Mouse (Mus musculus) spleen, postnatal 0 days (tissue): ENCODE data around the gene Gm4450. TPM values are rescaled to one million over a fixed set of nuclear protein-coding genes. Genes with fewer than 3 reads are reported as not detected.

Source experiments
- polyA plus RNA-seq: library from polyadenylated mRNA; unstranded; fragments of >200 nt; fragmentation: Nextera tagmentation; extraction: Ambion mirVana; gene quantifications from 2 replicates; pipeline ENCODE4 v1.2.1, GENCODE M21; 2015

The Gm4450 gene
- not detected in 2 replicates for polyA plus RNA-seq

DNA sequence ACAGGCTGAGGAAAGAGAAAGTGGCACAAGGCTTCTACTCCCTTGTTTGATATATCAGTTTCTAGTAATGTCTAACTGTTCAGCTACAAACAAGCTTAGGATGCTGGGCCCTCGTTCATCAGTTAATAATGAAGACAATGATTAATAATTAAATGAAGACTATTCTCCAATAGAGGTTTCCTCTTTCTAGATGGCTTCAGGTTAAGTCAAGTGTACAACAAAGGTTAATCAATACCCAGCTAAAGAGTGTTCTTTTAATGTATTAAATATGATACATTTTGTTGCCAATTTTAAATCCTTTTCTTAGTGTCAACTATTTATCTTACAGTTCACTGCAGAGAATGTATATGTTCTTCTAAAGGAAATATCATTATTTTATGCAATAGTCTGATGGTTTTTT lies at the start of gene Gm4450:
TSS of gene Gm4450 (minus strand) at position 101 of the 400 bp plus-strand sequence.

Other genes with a start within 250 kb of the Gm4450 start
- not detected in 2 replicates for gene Reg4, start 235.0 kb downstream of the Gm4450 start, polyA plus RNA-seq
- 14.0 and 15.8 TPM in 2 replicates for gene Hmgcs2, start 176.7 kb downstream of the Gm4450 start, polyA plus RNA-seq
- 70.5 and 71.3 TPM in 2 replicates for gene Phgdh, start 117.1 kb downstream of the Gm4450 start, polyA plus RNA-seq
- gene Zfp697, start 74.7 kb downstream of the Gm4450 start, polyA plus RNA-seq = 0.72 and 1.1 TPM in 2 replicates
- gene Hsd3b4, start 53.4 kb upstream of the Gm4450 start, polyA plus RNA-seq = not detected in 2 replicates
- gene Gm10681, start 131.7 kb upstream of the Gm4450 start, polyA plus RNA-seq = not detected in 2 replicates
- gene Hsd3b5, start 173.1 kb upstream of the Gm4450 start, polyA plus RNA-seq = not detected in 2 replicates